Comparison of ENCODE assay signal across 11 mouse cellular contexts in the genomic region with DNA sequence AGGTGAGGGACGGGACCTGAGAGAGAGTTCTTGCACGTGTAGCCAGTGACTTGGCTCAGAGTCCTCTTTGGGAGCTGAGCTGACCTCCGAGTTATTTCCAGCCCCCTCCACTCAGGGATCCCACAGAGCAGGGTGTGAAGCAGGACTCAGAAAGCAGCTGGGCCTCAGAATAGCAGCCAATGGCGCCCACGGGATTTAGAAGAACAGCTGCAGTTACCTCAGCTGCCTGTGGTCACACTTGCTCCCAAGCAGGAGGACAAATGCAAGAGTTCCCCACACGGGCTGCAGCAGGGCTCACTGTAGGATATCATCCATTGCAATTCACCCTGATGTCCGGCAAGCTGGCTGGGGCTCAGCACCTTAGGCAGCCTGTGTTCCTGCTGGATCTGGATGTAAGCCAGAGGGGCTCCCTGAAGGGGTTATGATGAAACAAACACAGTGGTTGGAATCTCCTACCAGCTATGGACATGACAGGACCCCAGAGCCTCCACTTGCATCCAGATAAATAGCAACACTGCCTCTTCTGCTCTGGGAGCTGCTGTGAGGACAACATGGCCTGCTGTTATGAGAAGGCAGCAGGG. TPM values are rescaled to one million over a fixed set of nuclear protein-coding genes. Genes with fewer than 3 reads are reported as not detected.
DNase-seq lines count a peak whose midpoint lies in the region; ATAC-seq and TF ChIP-seq lines count a peak whose summit lies in the region.
"Had no signal": no experiment of that assay in that cellular context is flagged by ENCODE, and none has a peak within 500 bp of the region (broad histone marks: within the 10 kb centered on the region; RNA-seq: fewer than 3 reads in every experiment).

No protein-coding gene starts in this region.

- no peak overlapping the region for H3K4me2 ChIP-seq in midbrain, postnatal 0 days (ENCODE audit: low read depth, low read length, poor library complexity, severe bottlenecking)
- H3K4me2 ChIP-seq in midbrain, embryonic 15.5 days, result no peak overlapping the region
- H3K4me2 ChIP-seq: lung, embryonic 15.5 days; neural tube, embryonic 12.5 days had no signal

- no peaks in the 10 kb centered on the region for H3K27me3 ChIP-seq in midbrain, postnatal 0 days (ENCODE audit: insufficient read depth, low read length)
- H3K27me3 ChIP-seq in midbrain, embryonic 15.5 days (replicated peaks), result no peaks in the 10 kb centered on the region
- H3K27me3 ChIP-seq: lung, embryonic 15.5 days; neural tube, embryonic 12.5 days had no signal

- no peak overlapping the region for H3K4me3 ChIP-seq in midbrain, postnatal 0 days (ENCODE audit: low read depth, low read length)
- no peak overlapping the region for H3K4me3 ChIP-seq in midbrain, embryonic 15.5 days
- H3K4me3 ChIP-seq: lung, embryonic 15.5 days; neural tube, embryonic 12.5 days had no signal

- TF ChIP-seq CTCF in midbrain, postnatal 0 days (IDR thresholded peaks at IDR 0.05), result no peak

- no peak overlapping the region for H3K9ac ChIP-seq in midbrain, postnatal 0 days (replicated peaks; ENCODE audit: low read length, poor library complexity, severe bottlenecking)
- no peak overlapping the region for H3K9ac ChIP-seq in midbrain, embryonic 15.5 days
- H3K9ac ChIP-seq: lung, embryonic 15.5 days; neural tube, embryonic 12.5 days had no signal

- DNase-seq in cerebellum, postnatal 10 days, result peak; percentile 56 to 66
- no peak for DNase-seq in cerebellum, adult 8-10 months
- DNase-seq in midbrain, postnatal 0 days (ENCODE audit: low spot score), result peak; percentile 32
- DNase-seq in heart, postnatal 14 days, result peak; percentile 62 to 72
- DNase-seq in testis, postnatal 14 days (ENCODE audit: low spot score), result peak; percentile 31
- no peak for DNase-seq in urinary bladder, adult 2 months (ENCODE audit: low spot score)
- no peak for DNase-seq in liver
- DNase-seq: embryo, embryonic 11 days had no signal

- 61% methylated on average over 7 of the region's 7 CpGs for WGBS in midbrain, postnatal 0 days
- WGBS in midbrain, embryonic 15.5 days, result 67% methylated on average over 7 of the region's 7 CpGs

- peaks cover 15% of the 10 kb centered on the region; the same call in 1 of the 2 replicates for H3K4me1 ChIP-seq in midbrain, postnatal 0 days (ENCODE audit: insufficient read depth, low read length)
- H3K4me1 ChIP-seq in midbrain, embryonic 15.5 days, result peaks cover 40% of the 10 kb centered on the region

- intact Hi-C loops in heart, postnatal 14 days (cut with DNase I), result no loop called here

- no peak for ATAC-seq in midbrain, postnatal 0 days (ENCODE audit: low FRiP score)
- ATAC-seq in midbrain, embryonic 15.5 days (replicated peaks), result no peak

- H3K36me3 ChIP-seq in midbrain, postnatal 0 days (ENCODE audit: insufficient read depth, low read length), result peaks cover 31% of the 10 kb centered on the region
- peaks cover 14% of the 10 kb centered on the region for H3K36me3 ChIP-seq in midbrain, embryonic 15.5 days (replicated peaks)

- no peaks in the 10 kb centered on the region for H3K9me3 ChIP-seq in midbrain, postnatal 0 days (ENCODE audit: low read length)
- no peaks in the 10 kb centered on the region for H3K9me3 ChIP-seq in midbrain, embryonic 15.5 days
- H3K9me3 ChIP-seq: lung, embryonic 15.5 days; neural tube, embryonic 12.5 days had no signal

- no peak overlapping the region for H3K27ac ChIP-seq in midbrain, postnatal 0 days (ENCODE audit: low read depth, low read length)
- H3K27ac ChIP-seq in midbrain, embryonic 15.5 days, result no peak overlapping the region
- H3K27ac ChIP-seq: lung, embryonic 15.5 days; neural tube, embryonic 12.5 days had no signal

RNA-seq across cellular contexts. Expression of gene Vash2, which starts 6.4 kb away (rescaled TPM):
- total RNA-seq in midbrain, postnatal 0 days (2014; rRNA removed), result 46.1 and 51.2 TPM in 2 replicates
- polyA plus RNA-seq in midbrain, postnatal 0 days (2015; fragmentation: Nextera tagmentation; extraction: Ambion mirVana), result 48.8 and 49.5 TPM in 2 replicates
- 78.1 and 85.0 TPM in 2 replicates for polyA plus RNA-seq in midbrain, embryonic 15.5 days (2015; fragmentation: Nextera tagmentation; extraction: Ambion mirVana)
- 1 to 10 TPM; 1.4 to 1.7 TPM for total RNA-seq in heart, postnatal 14 days (2021)
- 0.56 and 0.88 TPM in 2 replicates for polyA plus RNA-seq in urinary bladder, adult 2 months (2012; rRNA removed)

RNA-seq across cellular contexts. Expression of gene Angel2, which starts 47.8 kb away (rescaled TPM):
- 31.4 and 40.1 TPM in 2 replicates for total RNA-seq in midbrain, postnatal 0 days (2014; rRNA removed)
- polyA plus RNA-seq in midbrain, postnatal 0 days (2015; fragmentation: Nextera tagmentation; extraction: Ambion mirVana), result 40.4 and 41.6 TPM in 2 replicates
- 51.5 and 53.2 TPM in 2 replicates for polyA plus RNA-seq in midbrain, embryonic 15.5 days (2015; fragmentation: Nextera tagmentation; extraction: Ambion mirVana)
- total RNA-seq in heart, postnatal 14 days (2021), result 10 to 100 TPM; 30.1 to 33.0 TPM
- 45.3 and 50.5 TPM in 2 replicates for polyA plus RNA-seq in urinary bladder, adult 2 months (2012; rRNA removed)

RNA-seq across cellular contexts. Expression of gene Flvcr1, which starts 53.3 kb away (rescaled TPM):
- 32.3 and 36.9 TPM in 2 replicates for total RNA-seq in midbrain, postnatal 0 days (2014; rRNA removed)
- polyA plus RNA-seq in midbrain, postnatal 0 days (2015; fragmentation: Nextera tagmentation; extraction: Ambion mirVana), result 8.2 and 9.2 TPM in 2 replicates
- polyA plus RNA-seq in midbrain, embryonic 15.5 days (2015; fragmentation: Nextera tagmentation; extraction: Ambion mirVana), result 8.6 and 8.7 TPM in 2 replicates
- total RNA-seq in heart, postnatal 14 days (2021), result 1 to 10 TPM; 6.4 to 7.0 TPM
- 16.5 and 18.3 TPM in 2 replicates for polyA plus RNA-seq in urinary bladder, adult 2 months (2012; rRNA removed)

Comparison
In these comparisons a context has a peak if more than half of its experiments do, and no peak if none do; other contexts are left out.
1. DNase-seq: peak in cerebellum, postnatal 10 days (2 of 2), midbrain, postnatal 0 days (single experiment), heart, postnatal 14 days (2 of 2) and testis, postnatal 14 days (single experiment); none in cerebellum, adult 8-10 months (single experiment), urinary bladder, adult 2 months (single experiment) and liver (single experiment).
2. RNA of gene Vash2, which starts 6.4 kb away (polyA plus RNA-seq): 78.1 to 85.0 TPM in midbrain, embryonic 15.5 days and 48.8 to 49.5 TPM in midbrain, postnatal 0 days; 0.56 to 0.88 TPM in urinary bladder, adult 2 months; every median in the first group is over 10 times any median in the second.